Mouse (Mus musculus): ENCODE data around the gene Smim27.

The Smim27 gene

DNA sequence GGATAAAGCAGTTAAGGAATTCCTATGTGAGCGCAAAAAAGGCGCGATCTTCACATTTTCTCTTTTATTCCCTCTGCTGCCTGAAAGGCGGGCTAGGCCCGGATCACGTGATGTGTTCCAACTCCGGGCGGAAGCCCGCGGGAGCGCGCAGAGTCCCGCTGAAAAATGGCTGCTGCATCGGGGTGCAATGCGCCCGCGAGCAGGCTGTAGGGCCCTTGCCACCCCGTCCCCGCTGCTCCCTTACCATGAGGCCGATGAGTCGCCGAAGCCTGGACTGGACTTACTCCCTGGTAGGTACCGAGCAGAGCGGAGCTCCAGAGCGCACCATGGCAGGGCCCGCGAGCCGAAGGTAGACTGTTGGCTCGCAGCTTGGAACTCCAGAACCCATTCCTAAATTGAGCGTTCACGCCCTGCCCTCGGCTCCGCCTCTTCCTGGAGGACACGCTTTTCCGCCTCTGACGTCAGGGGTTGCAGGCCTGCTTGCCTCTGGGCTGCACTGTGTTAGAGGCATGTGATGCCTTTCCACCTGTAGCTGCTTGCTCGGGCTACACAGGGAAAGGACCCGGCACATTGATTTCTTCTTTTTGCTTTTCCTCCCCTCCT lies at the start of gene Smim27, which contains the start of gene Topors:
Gene Smim27 (plus strand): TSS at position 150 of the 603 bp plus-strand sequence.
Gene Topors (minus strand): TSS at position 421 of the 603 bp plus-strand sequence.
- peak; percentile 96 to 98 for DNase-seq

DNA sequence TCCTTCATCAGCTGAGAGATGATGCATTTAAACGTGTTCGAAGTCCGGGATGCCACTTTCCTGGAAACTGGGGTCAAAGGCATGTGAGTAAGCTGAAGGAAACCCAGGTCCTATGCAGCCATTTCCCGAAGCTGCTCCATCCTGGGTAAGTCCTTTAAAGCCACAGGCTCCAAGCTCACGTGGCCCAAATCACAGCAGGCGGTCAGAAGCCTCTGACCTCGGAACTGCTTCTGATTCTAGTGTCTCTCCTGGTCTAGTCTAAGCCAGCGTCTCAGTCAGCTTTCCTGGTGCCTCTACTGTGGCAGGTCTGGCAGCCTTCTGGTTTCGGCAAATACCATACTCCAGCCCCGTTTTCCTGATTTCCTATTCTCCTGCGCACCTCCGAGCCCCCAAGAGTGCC lies 48.9 kb upstream of the Smim27 start:
- DNase-seq = peak in 1 of 2 experiments; percentile 36

DNA sequence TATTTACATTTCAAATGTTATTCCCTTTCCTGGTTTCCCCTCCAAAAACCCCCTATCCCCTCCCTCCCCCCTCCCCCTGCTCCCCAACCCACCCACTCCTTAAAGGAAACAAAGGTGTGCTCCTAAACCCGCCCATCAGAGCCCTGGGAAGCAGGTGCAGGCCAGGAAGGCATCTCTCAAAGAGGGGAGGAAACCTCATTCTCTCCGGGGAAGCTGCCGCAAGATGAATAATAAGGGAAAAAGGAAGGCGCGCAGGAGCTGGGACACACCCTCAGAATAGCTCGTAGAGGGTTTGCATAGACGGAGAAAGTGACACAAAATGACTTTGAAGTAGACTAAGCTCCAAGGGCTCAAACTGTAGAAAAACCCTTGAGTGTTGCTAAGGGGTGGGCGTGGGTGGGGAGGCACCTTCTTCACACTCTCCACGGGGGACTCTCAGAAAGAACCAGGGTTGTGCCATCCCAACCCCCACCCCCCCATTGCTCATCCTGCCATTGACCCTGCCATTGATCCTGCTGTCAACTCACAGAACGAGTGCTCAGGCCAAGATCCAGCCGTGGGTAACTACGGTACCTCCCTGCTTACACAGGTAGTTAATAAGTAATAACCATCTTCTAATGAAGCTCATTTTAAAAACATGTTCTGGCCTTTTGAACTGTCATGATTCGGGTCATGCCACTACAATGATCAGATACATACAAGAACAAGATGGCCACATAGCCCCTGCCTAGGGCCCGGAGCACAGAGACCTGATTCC lies 48.2 kb upstream of the Smim27 start:
- DNase-seq = peak in 1 of 2 experiments; percentile 45

DNA sequence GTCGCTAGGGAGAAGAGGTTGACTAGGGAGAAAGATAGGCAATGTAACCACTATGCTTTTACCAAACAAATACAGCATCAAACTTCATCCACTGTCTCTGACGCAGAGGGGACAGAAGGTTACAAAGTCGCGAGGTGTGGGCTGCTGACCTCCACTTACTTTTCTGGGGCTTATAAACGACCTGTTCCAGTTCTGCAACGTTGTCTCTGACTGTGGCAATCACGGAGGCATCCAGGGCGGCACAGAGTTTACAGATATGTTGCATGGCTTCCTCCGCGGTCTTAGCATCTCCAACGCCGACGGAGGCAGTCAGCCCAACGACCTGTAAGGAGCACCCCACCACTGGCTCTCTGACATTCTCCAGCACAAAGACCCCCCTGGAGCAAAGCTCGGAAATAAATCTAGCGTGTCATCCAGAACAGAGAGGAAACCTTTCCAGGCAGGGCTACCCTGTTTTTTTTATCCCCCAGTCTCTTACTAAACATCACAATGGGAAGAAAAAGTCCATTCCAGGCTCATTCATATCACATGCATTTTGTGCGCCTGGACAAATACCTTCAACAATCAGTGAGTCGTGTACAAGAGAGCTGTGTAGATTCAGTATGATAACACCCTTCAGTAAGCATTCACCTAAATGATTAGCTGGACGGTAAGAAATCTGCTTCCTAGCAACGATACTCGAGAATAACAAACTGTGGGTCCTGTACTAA lies 47.3 kb upstream of the Smim27 start:
- no peak for DNase-seq

DNA sequence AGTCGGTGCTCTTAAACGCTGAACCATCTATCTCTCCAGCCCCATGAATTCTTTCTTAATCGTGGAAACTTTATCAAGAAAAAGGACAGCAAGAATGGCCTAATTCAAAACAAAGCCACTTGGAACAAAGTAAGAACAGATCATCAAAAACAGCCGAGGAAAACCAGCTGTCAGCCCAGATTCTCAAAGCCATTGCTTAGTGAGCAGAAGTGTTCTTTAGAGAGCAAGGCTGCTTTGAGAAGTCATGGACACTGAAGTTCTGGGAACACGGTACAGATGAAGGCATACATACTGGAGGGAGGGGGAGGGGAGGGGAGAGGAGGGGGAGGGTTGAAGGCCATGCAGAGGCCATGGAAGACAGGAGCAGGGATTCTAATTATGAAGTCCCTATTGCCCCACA lies 43.3 kb upstream of the Smim27 start:
- DNase-seq = no peak

DNA sequence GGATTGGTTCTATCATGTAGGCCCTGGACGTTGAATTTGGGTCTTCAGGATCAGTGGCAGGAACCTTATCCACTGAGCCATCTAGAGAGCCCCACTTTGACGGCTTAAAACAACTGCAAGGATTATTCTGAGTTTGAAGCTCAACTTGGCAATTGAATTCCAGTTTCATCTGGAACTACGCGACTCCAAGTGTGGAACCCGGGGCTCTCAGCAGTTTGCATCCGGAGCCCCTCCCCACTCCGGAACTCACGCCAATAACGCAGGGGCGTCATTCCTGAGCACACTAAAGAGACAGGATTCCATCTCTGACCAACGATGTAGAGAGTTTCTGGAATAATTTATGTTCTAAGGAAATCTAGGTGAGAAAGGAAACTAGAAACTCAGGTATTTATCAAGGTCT lies 42.2 kb upstream of the Smim27 start:
- DNase-seq = no peak

DNA sequence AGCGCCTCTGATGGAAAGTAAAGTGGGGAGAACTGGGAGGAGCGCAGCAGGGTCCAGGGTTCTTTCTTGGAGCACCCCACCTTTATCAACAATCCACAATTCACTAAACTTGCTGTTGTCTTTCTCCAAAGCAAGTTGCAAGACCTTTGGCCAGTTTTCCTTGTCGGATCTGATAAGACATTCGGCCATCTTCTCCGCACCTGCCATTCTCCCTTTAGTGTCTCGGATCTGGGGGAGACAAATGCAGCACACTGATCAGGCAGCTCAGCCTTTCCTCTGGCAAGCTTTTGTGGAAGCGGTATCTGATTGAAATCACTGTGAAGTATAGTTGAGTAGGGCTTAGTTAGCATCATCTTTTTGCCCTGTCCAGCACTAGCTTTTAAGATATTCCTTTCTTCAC lies 41.5 kb upstream of the Smim27 start:
- DNase-seq = no peak

DNA sequence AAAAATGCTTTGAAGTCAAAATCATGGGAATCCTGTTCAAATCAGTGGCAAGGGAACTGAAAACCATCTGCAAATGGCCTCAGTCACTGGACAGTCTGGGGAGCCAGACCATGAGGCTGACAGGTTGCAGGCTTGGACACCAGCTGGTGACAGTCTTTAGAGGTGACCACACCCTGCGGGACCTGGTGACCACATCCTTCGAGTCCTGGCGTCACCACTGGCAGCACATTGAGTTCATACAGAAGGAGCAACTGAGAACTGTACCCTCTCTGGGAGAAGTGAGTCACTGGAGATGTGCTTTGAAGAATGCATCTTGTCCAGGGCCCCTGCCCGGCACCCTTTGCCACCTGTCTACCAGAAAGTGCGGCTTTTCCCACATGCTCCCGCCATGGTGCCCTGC lies 39.7 kb upstream of the Smim27 start:
- DNase-seq = no peak

DNA sequence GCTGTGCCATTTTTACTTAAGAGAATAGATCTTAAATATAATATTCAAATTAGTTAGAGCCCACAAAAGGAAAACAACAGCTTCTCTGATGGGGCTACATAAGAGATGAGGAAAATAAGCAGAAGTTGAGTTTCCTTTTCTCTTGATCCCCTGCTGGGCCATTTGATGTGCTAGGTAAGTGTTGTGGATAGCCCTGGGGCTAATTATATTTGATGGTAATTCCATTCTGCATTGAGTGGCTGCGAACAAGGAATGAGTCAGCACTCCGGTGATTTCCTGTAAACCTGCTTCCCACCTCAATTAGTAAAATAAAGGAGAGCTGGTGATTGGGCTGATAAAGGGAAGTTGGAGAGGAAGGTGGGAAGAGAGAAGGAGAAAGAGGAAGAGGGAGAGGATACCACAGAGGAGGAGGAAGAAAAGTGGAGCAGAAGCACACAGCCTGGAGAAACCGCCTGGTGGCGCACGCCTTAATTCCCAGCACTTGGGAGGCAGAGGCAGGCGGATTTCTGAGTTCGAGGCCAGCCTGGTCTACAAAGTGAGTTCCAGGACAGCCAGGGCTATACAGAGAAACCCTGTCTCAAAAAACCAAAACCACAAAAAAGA lies 36.2 kb upstream of the Smim27 start:
- DNase-seq = no peak

DNA sequence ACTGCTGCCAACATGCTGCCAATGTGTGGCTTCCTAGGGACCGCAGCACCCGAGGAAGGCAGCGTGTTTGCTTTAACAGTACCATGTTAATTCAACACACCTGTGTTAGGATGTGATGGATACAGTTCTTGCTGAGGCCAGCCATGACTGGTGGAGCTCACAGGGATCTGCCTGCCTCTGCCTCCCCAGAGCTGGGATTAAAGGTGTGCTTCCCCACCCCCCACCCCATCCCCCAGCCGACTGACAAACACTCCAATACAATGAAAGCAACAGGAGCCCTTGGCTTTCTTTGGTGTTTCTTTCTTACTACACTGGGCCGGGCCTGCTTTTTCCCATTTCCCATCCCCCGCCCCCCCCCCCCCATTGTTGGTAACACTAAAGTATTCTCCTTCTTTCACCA lies 35.1 kb upstream of the Smim27 start:
- DNase-seq = no peak

DNA sequence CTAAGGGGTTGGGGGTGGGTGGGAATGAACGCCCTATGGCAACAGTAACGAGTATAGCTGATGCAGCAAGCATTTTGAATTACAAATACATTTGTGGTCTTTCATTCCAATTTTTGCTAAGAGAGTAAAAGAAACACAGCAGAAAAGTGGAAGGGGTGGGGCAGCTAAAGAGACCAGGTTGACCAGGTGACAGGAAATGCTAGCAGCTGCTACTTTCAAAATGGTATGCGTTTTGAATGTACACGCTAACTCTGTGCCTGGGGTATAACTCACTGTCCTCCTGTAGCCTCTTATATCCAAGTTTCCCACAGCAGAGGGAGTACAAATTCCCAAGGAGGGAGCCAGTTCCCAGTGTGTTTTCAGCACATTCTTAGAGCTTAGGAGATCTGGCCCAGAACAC lies 32.5 kb upstream of the Smim27 start:
- no peak for DNase-seq

DNA sequence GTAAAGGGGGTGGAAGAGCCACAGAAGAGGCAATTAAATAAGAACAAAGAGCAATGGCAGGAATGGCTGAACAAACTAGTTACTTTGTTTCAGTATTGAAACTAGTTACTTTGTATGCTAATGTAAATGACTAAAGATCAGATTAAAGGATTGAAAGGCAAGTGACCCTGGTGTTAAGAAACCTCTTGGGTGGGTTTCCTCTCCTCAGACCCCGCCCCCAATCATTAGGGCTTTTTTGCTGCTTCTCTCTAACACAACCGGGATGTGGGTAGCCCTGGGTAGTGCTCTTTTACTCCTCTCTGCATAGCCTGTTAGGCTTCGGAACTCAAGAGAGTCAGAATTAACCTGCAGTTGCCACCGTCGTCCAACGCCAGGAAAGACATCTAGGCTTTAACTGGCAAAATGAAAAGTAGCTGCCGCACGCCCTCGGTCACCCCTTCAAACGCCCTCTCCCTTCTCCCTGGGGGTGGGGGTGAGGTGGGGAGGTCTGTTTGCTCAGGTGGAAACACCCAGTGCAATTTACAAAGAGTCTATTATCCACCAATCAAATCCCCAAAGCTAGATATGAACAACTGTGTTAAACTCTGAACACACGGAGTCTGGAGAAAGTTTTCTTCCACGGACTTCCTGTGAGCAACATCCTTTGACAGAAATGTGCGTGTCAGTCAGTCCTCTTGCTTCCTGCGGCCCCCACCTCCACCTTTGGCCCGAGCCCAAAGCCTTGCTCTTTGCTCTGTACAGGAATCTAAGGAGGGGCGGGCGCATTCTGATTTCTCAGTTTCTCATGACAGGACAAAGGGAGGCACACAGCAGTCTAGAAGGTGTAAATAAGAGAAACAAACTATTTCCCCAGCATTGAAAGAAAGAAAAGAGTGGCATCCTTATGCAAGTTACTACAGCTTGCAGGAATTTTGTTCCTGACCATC lies 30.6 kb upstream of the Smim27 start:
- peak; percentile 91 to 93 for DNase-seq

DNA sequence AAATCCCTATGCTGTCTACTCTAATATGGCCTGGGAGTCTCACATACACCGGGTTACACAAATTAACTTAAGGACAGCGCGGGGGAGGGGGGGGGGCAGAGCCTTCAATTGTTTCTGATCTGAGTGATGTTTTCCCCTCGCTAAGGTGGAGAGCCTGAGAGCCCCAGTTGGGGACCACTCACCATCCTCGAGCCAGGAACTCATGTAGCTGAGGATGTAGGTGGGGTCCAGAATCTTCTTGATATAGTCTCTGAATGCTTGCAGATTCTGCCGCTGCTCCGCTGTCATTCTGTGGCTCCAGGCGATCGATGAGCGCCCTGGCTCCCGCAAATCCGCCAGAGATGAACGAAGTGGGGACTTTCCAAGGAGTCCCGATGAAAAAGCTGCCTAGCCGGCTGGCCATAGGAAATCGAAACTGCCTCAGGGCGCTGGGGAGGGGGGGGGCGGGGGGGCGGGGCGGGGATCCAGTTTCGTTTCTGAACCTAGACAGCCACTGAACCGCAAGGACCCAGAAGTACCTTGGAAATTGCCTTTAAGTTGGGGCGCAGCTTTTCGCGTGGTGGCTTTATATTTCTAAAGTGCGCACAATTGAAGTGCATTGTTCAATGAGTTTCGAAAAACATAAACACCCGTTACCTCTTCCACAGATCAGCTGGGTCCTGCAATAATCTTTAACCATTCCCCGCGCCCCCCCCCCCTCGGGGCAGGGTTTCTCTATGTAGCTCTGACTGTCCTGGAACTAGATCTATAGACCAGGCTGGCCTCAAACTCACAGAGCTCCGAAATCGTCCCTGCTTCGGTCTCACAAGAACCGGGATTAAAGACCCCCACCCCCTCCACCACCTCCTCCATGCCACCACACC lies 29.7 kb upstream of the Smim27 start, which contains the start of gene Ddx58:
Gene Ddx58 (minus strand): TSS at position 420 of the 863 bp plus-strand sequence.
- DNase-seq = peak; percentile 44 to 66

DNA sequence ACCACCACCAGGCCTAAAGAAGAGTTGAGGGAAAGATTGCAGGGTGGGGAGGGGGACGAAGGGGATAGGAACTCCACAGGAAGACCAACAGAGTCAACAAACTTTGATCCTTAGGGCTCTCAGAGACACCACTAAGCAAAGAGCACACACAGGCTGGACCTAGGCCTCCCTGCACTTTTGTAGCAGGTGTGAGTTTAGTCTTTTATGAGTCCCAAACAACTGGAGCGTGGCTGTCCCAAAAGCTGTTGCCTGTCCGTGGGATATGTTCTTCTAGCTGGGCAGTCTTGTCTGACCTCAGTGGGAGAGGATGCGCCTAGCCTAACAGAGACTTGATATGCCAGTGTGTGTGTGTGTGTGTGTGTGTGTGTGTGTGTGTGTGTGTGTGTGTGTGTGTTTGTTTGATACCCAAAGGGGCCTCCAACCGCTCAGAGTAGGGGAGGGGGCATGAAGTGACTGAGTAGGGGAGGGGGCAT lies 29.1 kb upstream of the Smim27 start:
- no peak for DNase-seq

DNA sequence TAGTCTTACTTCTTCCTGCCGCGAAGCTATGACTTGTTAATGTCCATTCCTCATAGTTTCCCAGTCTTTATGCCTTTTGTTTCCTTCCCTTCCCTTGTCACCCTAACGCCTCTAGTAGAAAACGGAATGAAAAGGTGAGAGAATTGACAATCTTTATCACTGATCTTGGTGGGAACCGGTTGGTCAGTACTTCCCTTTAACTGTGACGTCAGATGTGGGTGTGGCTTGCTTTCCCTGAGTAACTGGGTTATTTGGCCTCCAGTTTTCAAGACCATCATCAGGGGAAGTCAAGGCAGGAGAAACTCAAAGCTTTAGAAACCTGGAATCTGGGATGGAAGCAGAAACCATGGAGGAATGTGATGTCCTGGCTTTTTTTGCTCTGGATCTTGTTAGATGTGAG lies 27.5 kb upstream of the Smim27 start:
- peak in 1 of 2 experiments; percentile 22 for DNase-seq

DNA sequence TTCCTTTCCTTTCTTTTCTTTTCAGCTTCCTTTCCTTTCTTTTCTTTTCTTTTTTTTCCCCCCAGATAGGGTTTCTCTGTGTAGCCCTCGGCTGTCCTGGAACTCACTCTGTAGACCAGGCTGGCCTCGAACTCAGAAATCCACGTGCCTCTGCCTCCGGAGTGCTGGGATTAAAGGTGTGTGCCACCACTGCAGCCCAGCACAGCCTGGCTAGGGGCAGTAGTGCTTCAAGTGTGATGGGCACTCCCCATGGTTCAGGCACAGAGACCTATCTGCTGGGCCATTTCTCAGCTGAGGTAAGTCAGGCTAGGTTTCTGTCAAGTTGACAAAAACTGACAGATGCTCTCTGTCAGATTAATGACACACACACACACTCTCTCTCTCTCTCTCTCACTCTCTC lies 26.4 kb upstream of the Smim27 start:
- DNase-seq = no peak

DNA sequence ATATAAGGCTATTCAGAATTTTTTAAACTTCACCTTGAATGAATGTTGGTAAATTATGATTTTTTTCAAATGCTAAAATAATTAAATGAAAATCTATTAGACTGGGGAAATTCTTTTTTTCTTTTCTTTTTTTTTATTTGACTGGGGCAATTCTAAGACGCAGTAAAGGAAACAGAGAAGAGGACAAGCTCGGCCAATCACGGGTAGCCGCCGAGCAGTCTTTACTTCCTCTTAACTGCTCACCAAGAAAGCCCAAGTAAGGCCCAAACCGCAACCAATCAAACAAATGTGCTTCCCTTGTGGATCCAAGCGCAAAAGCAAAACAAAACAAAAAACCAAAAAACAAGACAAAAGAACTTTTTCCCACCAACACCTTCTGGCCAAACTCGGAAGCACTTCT lies 25.3 kb upstream of the Smim27 start:
- no peak for DNase-seq

DNA sequence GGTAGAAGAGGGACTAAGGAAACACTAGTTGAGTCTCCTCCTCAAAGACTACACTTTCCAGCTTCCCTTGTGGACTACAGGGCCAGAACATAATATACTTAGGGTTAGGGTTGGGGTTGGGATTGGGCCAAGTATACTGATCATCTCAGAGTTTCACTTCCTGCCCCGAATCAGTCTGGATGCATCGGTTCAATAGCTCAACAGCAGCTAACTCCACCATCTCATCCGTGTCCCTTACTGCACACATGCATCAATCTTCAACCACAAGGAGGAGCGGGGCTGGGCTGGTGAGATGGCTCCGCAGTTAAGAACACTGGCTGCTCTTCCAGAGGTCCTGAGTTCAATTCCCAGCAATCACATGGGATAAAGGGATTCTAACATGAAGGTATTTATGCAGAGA lies 18.4 kb upstream of the Smim27 start:
- DNase-seq = no peak

DNA sequence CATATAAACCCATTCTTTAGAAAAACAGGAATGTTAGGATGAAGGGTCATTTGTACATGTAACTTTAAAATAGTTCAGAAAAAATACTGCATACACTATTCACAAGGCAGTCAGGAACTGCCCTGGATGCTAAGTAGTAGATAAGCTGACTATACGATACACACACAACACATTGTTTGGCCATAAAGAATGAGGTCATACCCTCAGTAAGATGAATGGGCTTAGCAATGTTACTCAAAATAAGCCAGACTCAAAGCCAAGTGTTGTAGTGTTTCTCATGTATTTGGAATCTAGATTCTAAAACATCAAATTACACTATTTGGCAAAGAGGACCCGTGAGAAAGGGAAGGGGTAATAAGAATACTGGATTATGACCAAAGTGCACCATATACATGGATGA lies 15.6 kb upstream of the Smim27 start:
- no peak for DNase-seq

DNA sequence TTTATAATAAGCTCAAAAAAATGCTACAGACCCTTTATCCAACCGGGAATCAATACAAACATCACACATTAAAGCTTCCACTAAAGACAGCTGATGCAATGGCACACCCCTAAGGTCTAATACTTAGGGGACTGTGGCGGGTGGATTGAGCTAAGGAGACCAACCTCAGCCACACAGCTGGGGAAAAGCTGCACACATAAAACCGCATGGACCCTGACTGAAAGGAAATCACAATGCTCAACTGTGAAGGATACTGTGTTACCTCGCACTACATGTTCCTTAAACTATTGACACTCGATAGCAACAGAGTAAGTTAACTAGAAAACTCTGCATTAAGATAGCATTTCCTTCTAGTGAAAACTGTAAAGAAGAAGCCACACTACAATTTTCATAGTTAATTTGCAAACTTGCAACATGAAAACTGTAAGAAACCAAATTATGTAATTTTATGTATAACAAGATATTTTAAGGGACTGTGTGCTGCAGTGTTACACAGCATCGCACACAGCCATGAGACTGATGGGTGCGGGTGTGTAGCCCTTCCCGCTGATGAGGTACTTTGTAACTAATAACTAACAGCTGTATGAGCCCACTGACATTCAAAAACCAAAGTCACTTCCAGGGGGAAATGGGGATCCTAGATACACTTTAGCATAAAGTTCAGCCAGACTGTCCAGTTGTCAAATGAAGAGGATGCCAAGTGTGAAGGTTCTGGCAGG lies 14.8 kb upstream of the Smim27 start:
- no peak for DNase-seq

Data from kidney, postnatal 25 days (tissue).